Mouse (Mus musculus) naive thymus-derived CD4-positive, alpha-beta T cell, adult 2 months (primary cell): ENCODE data around the gene Cenpj.

Experiments used
- DNase-seq: peaks from one replicate; pipeline ENCODE4 v3.0.0-alpha.2; 2011; ENCODE audit warnings: low read depth

Gene Cenpj

GRCm38 (mm10) chr14:56575416-56575815 is at the start of gene Cenpj, which contains the start of gene Parp4:
TSS of gene Cenpj (minus strand) at chr14:56575425.
TSS of gene Parp4 (plus strand) at chr14:56575619.
- DNase-seq, result peak; percentile 78

DNA sequence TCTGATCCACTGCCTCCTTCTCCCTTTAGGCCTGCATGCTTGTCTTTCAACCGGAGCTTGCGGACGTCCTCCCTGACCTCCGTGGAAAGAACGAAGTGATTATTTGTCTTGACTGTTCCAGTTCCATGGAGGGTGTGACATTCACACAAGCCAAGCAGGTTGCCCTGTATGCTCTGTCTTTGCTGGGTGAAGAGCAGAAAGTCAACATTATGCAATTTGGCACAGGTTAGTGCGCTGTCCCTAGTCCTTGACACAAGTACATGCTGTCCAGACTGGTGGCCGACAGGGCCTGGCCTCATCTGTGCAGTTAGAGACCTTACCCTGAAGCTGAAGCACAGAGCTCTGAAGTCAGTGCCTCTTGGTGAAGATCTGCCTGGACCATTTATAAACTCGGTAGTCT is 45.2 kb upstream of the Cenpj start:
- no peak for DNase-seq

DNA sequence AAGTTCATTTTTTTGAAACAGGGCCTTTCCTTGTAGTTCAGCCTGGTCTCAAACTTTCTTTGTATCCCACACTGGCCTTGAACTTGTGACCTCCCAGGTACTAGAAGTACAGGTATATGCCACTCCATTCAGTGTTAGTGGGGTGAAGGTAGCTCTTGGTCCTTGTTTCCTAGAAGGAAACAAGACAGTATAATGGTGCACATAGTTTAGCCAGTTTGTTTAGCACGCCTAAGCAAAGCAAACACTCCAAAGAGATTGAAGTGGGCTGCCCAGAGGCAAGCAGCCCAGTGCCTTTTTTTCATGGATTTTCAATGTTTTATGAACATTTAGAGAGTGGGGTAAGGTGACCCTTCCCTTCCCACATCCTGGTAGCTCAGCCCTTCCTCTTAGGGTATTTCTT is 42.2 kb upstream of the Cenpj start:
- no peak for DNase-seq

- DNase-seq, result no peak
These were observed 38.0 kb upstream of the Cenpj start for GRCm38 (mm10) chr14:56613212-56613611.

- DNase-seq, result no peak
These were observed 29.9 kb upstream of the Cenpj start for GRCm38 (mm10) chr14:56605136-56605535.

DNA sequence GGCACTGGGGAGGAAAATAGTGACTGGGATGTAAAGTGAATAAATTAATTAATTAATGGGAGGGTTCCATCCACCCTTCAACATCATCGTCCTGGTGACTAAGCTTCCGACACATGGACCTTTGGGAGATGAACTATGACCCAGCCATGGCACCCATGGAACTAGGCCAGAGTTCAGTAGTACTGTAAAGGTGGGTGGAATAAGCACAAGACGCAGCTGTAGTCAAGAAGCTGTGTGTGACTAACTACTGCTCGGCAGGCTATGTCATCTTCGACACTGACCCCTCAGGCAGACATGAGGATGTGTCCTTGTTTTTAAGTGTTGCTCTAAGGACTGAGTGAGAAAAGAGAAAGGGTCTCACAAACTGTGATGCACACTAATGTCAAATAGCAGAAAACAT is 29.2 kb upstream of the Cenpj start:
- DNase-seq, result no peak

DNA sequence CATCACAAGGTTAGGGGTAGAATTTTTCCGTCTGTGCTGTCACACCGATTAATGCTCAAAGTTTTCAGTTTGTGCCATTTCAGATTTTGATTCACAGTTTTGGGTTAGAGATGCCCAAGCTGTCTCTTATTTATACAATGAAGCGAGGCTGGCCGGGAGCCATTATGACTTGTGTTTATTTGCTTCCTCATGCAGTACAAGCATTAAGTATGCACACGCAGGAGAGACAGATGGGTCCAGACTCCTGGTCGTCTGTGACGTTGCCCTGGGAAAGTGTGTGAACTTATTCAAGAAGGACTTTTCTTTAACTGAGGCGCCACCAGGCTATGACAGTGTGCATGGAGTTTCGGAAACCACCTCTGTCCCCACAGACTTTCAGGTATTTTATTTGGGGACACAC is 26.8 kb upstream of the Cenpj start:
- DNase-seq, result no peak

GRCm38 (mm10) chr14:56598759-56599158 is 23.5 kb upstream of the Cenpj start:
- DNase-seq, result peak; percentile 84

GRCm38 (mm10) chr14:56594811-56595210 is 19.6 kb upstream of the Cenpj start:
- no peak for DNase-seq

GRCm38 (mm10) chr14:56592191-56592590 is 17.0 kb upstream of the Cenpj start:
- no peak for DNase-seq

DNA sequence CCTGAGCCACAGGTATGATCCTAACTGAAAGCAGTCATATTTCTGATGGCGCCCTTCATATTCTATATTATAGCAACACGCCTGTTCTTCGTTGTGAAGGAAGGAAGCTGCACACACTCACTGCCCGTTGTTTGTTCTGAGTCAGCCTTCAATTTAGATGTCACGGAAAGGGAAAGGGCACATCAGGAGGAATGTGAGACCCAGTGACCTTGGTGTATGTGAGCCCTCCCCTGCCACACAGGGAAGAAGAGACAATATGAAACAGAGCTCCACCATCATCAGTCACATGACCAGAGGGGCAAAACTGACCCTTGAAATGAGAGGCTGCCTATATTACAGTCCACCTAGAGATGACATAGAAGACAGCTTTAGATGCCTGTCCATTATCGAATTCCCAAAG is 7.1 kb upstream of the Cenpj start:
- DNase-seq, result no peak

GRCm38 (mm10) chr14:56581117-56581516 is 5.9 kb upstream of the Cenpj start:
- no peak for DNase-seq

DNA sequence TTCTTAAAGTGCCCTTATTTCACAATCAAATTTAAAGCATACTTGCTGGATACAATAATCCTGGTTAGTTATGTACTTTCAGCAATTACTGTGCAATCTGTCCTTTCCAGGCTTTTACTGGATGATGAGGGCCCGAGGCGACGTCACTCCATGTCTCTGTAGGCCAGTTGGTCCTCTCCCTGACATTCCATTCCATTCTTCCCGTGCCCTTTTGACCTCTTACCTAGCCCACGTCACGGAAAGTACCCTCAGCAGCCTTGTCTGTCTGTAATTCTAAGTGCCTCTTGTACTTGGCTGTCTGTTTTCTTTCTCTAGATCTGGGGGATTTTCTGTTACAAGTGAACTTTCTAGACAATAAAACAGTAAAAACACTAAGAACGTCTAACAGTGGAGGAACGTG is 3.8 kb upstream of the Cenpj start:
- no peak for DNase-seq

DNA sequence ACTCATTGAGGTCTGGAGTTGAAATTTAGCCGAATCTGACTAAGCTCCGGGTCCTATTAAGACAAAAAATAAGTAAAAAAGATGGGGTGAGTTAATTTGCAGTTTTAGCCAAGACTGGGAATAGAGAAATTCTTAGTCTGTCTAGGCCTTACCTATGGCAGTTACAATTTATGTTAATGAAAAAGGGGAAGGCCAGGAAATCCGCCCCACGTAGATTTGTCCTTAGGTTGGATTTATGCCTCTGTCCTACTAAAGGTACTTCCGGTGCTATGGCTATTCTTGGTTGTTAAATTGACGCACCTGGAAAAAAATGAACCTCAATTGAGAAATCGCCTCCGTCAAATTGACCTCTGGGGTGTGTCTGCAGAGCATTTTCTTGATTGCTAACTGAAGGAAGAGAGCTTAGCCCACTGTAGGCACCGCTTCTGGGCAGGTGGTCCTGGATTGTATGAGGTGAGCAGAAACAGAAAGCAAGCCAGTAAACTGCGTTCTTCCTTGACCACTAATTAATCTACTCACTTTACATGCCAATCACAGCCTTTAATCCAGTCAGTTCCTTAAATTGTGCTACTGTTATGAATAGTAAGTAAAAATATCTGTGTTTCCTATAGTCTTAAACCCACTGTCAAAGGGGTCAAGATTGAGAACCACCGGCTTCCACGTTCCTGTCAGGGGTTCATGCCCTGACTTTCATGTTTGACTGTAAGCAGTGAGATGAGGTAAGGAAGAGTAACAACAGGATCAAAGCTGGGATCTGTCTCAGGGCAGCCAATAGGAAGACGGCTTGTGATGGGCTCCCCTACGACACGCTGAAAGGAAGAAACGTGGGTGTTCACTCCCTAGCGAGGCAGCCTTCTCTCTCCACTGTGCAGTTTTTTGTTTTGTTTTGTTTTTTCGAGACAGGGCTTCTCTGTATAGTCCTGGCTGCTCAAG is 1.0 kb upstream of the Cenpj start:
- DNase-seq, result peak; percentile 83

DNA sequence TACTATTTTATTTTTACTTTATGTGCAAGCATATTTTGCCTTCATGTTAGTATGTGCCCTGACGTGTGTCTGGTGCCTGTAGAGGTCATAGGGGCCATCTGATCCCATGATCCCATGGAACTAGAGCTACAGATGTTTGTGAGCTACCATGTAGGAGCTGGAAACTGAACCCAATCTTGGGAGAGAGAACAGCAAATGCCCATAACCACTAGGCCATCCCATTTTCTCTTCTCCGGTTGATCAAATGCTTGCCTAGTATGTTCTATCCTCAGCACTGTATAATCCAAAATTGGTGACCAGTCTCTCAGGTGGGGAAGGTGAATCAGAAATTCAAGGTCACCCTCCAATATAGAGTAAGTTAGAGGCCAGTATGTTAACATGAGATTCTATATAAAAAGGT is 2.7 kb downstream of the Cenpj start:
- DNase-seq, result no peak

DNA sequence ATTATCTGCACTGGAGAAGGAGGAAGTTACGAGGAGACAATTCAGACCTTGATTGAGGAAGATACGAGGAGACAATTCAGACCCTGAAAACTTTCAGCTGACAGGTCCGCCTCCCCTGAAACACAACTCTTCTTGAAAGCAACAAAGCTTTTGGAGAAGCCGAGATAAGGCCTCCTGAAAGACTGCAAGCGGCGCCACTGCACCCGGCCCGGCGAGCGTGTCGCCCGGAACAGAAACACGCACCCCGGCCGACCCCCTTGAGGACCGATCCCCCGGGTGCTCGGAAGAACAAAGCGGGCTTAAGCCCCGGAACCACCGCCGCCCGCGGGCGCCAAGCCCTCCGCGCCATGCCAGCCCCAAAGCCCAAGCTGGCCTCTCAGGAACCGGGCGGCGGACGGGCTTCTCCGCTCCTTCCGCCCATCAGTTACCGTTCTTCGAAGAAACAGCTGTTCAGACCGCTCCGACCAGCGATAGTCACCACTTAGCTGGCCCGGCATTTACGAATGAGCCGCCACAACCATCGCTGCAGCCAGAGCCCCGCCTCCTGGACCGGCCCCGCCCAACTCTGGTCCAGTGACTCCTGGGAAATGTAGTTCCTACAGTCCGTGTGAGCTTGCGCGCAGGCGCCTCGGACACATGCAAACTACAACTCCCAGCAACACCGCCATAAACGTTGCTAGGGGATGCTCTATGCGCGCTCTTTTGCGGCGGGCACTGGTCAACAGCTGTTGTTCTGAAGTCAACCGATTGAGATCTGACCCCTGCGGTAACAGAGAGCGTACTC is 3.7 kb downstream of the Cenpj start:
- DNase-seq, result peak; percentile 96

DNA sequence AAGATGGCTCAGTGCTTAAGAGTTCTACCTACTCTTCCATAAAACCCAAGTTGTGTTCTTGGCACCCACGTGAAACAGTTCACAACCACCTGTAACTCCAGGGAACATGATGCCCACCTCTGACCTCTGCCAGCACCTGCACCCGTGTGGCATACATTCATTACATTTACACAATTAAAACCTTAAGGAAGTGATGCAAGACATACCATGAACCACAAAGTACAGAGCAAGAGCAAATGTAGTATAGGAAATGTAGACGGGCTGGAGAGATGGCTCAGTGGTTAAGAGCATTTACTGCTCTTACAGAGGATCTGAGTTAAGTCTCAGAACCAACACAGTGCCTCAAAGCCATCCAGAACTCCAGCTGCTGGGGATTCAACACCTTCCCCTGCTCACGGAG is 6.2 kb downstream of the Cenpj start:
- DNase-seq, result no peak

DNA sequence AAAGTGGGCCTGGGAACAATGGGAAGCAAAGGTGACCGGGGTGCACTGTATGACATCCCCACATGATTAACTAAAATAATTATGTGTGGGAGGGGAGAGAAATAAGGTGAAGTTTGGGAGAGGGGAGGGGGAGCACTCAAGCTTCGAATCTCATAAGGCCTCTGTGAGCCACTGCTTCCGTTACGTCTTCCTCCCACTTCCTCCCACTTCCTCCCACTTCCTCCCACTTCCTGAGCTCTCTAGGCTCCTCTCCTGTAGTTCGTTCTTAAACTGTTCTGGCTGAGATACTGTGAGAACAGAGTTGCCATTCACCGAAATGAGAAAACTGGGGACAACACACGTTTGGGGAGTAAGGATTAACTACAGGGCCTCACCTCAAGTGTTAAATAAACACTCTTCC is 7.7 kb downstream of the Cenpj start:
- peak; percentile 44 for DNase-seq

GRCm38 (mm10) chr14:56559134-56559533 is 16.1 kb downstream of the Cenpj start:
- DNase-seq, result no peak

DNA sequence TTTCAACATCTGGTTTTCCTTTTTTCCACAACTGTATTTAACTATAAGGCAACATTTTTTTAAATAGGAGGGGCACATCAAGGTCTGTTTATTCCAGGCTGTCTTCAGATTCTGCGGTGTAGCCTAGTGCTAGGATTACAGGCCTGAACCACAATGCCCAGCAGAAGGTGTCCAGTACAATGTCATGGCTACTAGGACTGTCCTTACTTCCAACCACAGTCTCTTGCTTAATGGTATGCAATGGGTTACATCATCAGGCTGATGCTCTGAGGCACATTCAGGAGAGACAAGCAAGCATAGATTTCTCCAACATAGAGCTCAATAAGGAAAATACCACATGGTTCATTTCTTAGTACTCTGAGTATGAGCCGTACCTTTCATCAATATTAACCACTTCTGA is 20.5 kb downstream of the Cenpj start:
- DNase-seq, result no peak

DNA sequence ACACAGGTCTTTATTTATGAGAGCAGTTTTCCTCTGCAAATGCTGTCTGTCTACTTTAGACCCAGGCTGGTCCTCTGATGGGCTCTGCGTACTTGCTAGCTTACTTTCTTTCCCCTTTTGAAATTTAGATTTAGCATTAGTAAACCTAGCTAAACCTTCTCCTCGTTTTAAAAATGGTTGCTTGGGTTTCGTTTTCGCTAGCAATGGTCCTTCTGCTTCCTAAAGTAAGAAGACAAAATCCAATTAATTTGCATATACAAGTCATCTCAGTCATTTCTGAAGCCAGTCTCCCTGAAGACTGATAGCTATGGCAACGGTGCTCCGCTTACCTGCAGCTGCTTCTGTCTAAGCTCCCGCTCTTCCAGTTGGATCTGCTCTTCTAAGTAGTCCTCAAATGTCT is 21.9 kb downstream of the Cenpj start:
- DNase-seq, result no peak

- DNase-seq, result no peak
These were observed 22.3 kb downstream of the Cenpj start for GRCm38 (mm10) chr14:56552924-56553323.

DNA sequence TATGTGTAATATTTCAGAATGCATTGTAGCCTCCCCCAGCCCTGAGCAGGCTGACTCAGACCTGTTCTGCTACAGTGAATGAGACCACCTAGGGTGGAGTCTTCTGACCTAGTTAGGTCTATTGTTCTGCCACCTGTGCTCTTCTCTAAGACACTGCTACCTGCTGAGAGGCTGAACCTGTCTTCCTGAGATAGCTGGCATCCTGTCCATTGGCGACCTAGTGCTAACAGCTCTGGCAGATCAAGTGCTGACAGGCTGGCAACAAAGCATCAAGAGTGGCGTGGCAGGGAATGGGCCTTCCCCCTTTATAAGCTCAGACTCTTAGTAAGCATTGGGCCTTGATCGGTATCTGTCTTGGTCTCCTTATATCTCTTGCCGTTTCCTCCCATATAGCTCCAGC is 24.3 kb downstream of the Cenpj start:
- no peak for DNase-seq
